Mouse (Mus musculus): Measurements from ENCODE around the gene Bap1. TPM values are rescaled to one million over a fixed set of nuclear protein-coding genes. Genes with fewer than 3 reads are reported as not detected.

Bap1 gene
- polyA plus RNA-seq, 1 experiment from 2014 or later, result 77.2 TPM

GRCm38 (mm10) chr14:31228234-31228633 lies 23.0 kb upstream of the Bap1 start:
- H3K9ac ChIP-seq (ENCODE audit: low read depth, low read length), result no peak overlapping the region
- ATAC-seq (replicated peaks; ENCODE audit: low FRiP score), result no peak
- no peak overlapping the region for H3K27ac ChIP-seq (ENCODE audit: low read depth, low read length)
- H3K9me3 ChIP-seq (ENCODE audit: control insufficient read depth, low read length), result no peaks in the 10 kb centered on the region
- no peak overlapping the region for H3K4me3 ChIP-seq (ENCODE audit: low read depth, low read length)
- 48% methylated on average over 6 of the region's 6 CpGs for WGBS
- no peaks in the 10 kb centered on the region; the same call in 1 of the 2 replicates for H3K27me3 ChIP-seq (replicated peaks; ENCODE audit: control insufficient read depth, insufficient read depth, low read length)
- DNase-seq (ENCODE audit: low spot score), result no peak
- no peak overlapping the region for H3K4me2 ChIP-seq
- peaks cover 9% of the 10 kb centered on the region; the same call in 1 of the 2 replicates for H3K4me1 ChIP-seq (replicated peaks; ENCODE audit: control insufficient read depth, insufficient read depth, low read length)
- H3K36me3 ChIP-seq (ENCODE audit: control insufficient read depth, insufficient read depth, low read length), result no peaks in the 10 kb centered on the region

DNA sequence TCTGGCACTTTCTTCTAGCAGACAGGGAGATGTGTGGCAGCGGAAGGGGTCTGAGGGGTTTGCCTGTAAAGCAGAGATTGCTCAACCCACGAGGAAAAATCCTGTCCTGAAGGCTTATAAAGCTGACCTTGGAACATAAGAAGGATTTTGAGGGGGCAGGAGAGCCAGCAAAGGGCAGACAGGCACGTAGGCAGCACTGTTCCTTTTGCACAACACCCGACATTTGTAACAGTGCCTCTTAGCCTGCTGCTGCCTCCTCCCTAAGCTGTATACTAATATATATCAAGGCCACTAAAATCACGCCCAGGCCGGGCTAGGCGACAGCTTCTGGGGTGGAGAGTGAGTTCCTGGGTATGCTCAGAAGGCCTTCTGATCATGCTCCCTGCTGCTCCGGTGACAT lies 20.8 kb upstream of the Bap1 start:
- 70% methylated on average over 8 of the region's 8 CpGs for WGBS
- DNase-seq (ENCODE audit: low spot score), result no peak

GRCm38 (mm10) chr14:31232404-31233069 lies 18.7 kb upstream of the Bap1 start:
- Histone ChIP-seq H3K9ac (ENCODE audit: low read depth, low read length) (no peak overlapping the region), H3K27ac (ENCODE audit: low read depth, low read length) (no peak overlapping the region), H3K27me3 (replicated peaks; ENCODE audit: control insufficient read depth, insufficient read depth, low read length) (no peaks in the 10 kb centered on the region; the same call in 1 of the 2 replicates), H3K4me2 (no peak overlapping the region), H3K4me3 (ENCODE audit: low read depth, low read length) (no peak overlapping the region), H3K4me1 (replicated peaks; ENCODE audit: control insufficient read depth, insufficient read depth, low read length) (peaks cover 9% of the 10 kb centered on the region; the same call in 1 of the 2 replicates), H3K9me3 (ENCODE audit: control insufficient read depth, low read length) (no peaks in the 10 kb centered on the region), H3K36me3 (ENCODE audit: control insufficient read depth, insufficient read depth, low read length) (no peaks in the 10 kb centered on the region)
- DNase-seq (ENCODE audit: low spot score) (no peak), ATAC-seq (replicated peaks; ENCODE audit: low FRiP score) (no peak)
- 74% methylated on average over 13 of the region's 13 CpGs for WGBS

More for the DNA sequence above, 20.8 kb upstream of the Bap1 start:
- H3K9ac ChIP-seq (ENCODE audit: low read depth, low read length), result no peak overlapping the region
- no peak for ATAC-seq (replicated peaks; ENCODE audit: low FRiP score)
- H3K27ac ChIP-seq (ENCODE audit: low read depth, low read length), result no peak overlapping the region
- H3K27me3 ChIP-seq (replicated peaks; ENCODE audit: control insufficient read depth, insufficient read depth, low read length), result no peaks in the 10 kb centered on the region; the same call in 1 of the 2 replicates
- H3K9me3 ChIP-seq (ENCODE audit: control insufficient read depth, low read length), result no peaks in the 10 kb centered on the region
- no peak overlapping the region for H3K4me2 ChIP-seq
- H3K4me3 ChIP-seq (ENCODE audit: low read depth, low read length), result no peak overlapping the region
- no peaks in the 10 kb centered on the region for H3K36me3 ChIP-seq (ENCODE audit: control insufficient read depth, insufficient read depth, low read length)
- peaks cover 9% of the 10 kb centered on the region; the same call in 1 of the 2 replicates for H3K4me1 ChIP-seq (replicated peaks; ENCODE audit: control insufficient read depth, insufficient read depth, low read length)

DNA sequence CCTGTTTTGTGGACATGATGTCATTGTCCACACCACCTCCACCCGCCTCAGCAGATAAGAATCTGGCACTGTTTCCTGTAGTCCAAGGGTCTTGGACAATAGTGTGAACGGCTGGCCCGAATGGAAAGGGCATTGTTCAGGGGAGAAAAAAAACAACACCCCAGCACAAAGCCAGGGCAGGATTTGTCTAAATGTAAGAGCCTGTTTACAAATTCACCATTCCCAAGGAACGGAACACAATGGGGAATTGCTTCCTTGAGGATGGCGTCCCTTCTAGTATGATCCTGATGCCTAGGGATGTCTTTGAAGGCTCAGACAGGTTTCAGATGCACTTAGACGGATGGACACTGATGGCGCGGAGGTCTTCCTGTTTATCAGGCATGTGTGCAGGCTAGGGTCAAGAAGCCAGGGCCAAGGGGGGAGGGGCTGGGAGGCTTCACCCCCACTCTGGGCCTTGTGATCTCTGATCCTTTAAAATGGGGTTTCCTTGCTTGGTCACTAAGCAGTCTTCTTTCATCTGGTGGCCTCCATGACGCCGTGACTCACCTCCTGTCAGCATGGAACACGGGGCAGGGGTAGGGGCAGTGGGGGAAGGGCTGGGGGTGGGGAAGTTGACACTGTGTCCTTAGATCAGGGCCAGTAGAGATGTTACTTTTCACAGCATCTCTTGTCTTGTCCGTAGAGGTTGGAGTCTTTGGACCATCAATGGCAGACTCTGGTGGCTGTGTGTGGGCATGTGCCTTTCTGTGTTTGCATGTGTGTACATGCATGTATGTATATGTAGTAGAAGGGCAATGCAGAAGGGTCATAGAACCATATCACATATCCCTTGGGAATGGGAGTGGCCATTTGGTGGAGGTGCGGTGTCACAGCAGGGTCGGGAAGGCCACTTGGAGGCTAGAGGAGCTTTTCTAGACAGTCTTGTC lies 17.9 kb upstream of the Bap1 start:
- Histone ChIP-seq H3K9ac (ENCODE audit: low read depth, low read length) (no peak overlapping the region), H3K4me3 (ENCODE audit: low read depth, low read length) (no peak overlapping the region), H3K27me3 (replicated peaks; ENCODE audit: control insufficient read depth, insufficient read depth, low read length) (no peaks in the 10 kb centered on the region; the same call in 1 of the 2 replicates), H3K4me2 (no peak overlapping the region), H3K36me3 (ENCODE audit: control insufficient read depth, insufficient read depth, low read length) (no peaks in the 10 kb centered on the region), H3K9me3 (ENCODE audit: control insufficient read depth, low read length) (no peaks in the 10 kb centered on the region), H3K27ac (ENCODE audit: low read depth, low read length) (no peak overlapping the region), H3K4me1 (replicated peaks; ENCODE audit: control insufficient read depth, insufficient read depth, low read length) (peaks cover 6% of the 10 kb centered on the region; the same call in 1 of the 2 replicates)
- DNase-seq (ENCODE audit: low spot score), result no peak
- 67% methylated on average over 14 of the region's 14 CpGs for WGBS
- ATAC-seq (replicated peaks; ENCODE audit: low FRiP score), result no peak

DNA sequence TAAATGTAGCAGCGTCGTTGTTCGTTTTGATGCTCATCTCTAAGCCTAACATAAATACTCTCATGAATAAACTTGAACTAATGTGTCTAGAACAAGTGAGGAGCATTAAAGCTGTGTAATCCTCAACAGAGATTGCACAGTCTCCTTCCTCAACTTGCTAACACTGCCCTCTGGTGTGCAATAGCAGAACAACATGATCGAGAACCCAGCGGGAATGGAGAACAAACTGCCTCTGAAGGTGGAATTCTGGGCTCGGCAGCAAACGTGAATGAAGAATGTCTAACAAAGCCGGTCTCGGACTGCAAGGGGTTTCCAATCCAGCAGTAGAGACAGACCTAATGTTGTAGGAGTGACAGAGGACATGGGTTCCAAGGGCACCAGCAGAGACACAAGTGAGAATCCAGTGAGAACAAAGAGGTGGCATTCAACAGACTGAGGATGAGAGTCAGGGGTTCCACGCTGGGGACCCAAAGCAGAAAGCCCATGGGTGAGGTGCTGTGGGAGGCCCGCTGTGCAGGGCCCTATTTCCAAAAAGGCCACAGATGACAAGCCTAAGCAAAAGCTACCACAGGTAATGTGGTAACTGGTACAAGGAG lies 17.2 kb upstream of the Bap1 start:
- Histone ChIP-seq H3K27me3 (replicated peaks; ENCODE audit: control insufficient read depth, insufficient read depth, low read length) (no peaks in the 10 kb centered on the region; the same call in 1 of the 2 replicates), H3K4me1 (replicated peaks; ENCODE audit: control insufficient read depth, insufficient read depth, low read length) (0 out of 2 replicates have a peak, but pooled peaks cover 3% of the 10 kb centered on the region), H3K4me2 (no peak overlapping the region), H3K27ac (ENCODE audit: low read depth, low read length) (no peak overlapping the region), H3K4me3 (ENCODE audit: low read depth, low read length) (no peak overlapping the region), H3K9ac (ENCODE audit: low read depth, low read length) (no peak overlapping the region), H3K9me3 (ENCODE audit: control insufficient read depth, low read length) (no peaks in the 10 kb centered on the region), H3K36me3 (ENCODE audit: control insufficient read depth, insufficient read depth, low read length) (no peaks in the 10 kb centered on the region)
- DNase-seq (ENCODE audit: low spot score) (no peak), ATAC-seq (replicated peaks; ENCODE audit: low FRiP score) (no peak)
- 19% methylated on average over 11 of the region's 11 CpGs for WGBS

DNA sequence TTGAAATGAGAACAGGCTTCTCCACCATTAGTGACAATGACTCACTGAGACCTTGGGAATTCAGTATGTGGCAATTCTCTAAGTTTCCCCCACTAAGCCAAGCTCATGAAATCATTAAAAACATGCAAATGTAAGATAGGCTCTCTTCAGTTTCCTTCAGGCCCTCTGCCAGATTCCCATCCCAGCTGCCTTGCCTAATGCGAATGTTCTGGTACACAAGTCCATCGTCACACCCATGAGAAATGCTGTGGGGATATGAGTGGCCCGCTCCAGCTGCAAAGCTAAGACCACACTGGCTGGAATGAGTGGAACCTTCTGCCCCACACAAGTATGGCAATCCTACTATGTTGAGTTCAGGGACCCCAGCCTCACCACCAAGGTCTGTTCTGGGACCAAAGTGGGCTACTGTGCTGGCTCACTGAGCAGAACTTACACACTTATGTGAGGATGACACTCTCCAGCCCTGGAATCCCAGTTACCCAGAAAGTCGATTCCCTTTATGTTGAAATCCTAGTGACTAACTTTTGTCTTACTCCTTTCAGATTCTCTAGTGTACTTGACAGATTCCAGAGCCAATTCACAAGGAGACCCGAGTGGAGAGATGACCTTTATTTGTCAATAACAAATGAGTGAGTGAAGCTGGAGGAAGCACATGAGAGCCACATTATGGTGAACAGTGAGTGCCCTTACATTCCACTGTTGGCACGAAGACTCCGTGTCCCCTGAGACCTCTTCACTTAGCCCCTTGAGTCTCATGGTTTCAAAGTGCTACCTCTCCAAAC lies 14.0 kb upstream of the Bap1 start:
- Histone ChIP-seq H3K4me2 (no peak overlapping the region), H3K27me3 (replicated peaks; ENCODE audit: control insufficient read depth, insufficient read depth, low read length) (no peaks in the 10 kb centered on the region), H3K9ac (ENCODE audit: low read depth, low read length) (no peak overlapping the region), H3K4me3 (ENCODE audit: low read depth, low read length) (no peak overlapping the region), H3K27ac (ENCODE audit: low read depth, low read length) (no peak overlapping the region), H3K36me3 (ENCODE audit: control insufficient read depth, insufficient read depth, low read length) (no peaks in the 10 kb centered on the region), H3K9me3 (ENCODE audit: control insufficient read depth, low read length) (no peaks in the 10 kb centered on the region), H3K4me1 (replicated peaks; ENCODE audit: control insufficient read depth, insufficient read depth, low read length) (0 out of 2 replicates have a peak, but pooled peaks cover 3% of the 10 kb centered on the region)
- ATAC-seq (replicated peaks; ENCODE audit: low FRiP score) (no peak), DNase-seq (ENCODE audit: low spot score) (no peak)
- WGBS, result 86% methylated on average over 7 of the region's 7 CpGs

DNA sequence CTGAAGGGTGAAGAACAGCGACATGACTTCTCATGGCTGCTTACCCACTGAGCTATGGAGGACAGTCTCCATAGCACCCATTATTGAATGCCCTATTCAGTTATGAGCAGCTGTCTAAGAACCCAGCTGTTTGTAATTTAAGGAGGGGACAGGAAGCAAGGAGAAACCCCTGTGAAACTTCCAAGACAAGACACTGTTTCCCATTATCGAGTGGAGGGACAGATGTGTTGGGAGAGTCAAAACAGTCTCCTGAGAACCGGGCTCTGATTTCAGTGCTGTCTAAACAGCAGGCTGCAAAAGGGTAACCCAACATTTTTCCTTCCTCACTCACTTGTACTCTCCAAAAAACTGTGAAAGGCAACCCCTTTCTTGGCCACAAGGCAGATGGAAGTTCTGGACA lies 10.7 kb upstream of the Bap1 start:
- ATAC-seq (replicated peaks; ENCODE audit: low FRiP score) (no peak), DNase-seq (ENCODE audit: low spot score) (no peak)
- H3K4me1 ChIP-seq (replicated peaks; ENCODE audit: control insufficient read depth, insufficient read depth, low read length), result no peaks in the 10 kb centered on the region
- no peak overlapping the region for H3K4me2 ChIP-seq
- no peaks in the 10 kb centered on the region for H3K27me3 ChIP-seq (replicated peaks; ENCODE audit: control insufficient read depth, insufficient read depth, low read length)
- H3K27ac ChIP-seq (ENCODE audit: low read depth, low read length), result no peak overlapping the region
- H3K4me3 ChIP-seq (ENCODE audit: low read depth, low read length), result no peak overlapping the region
- H3K9ac ChIP-seq (ENCODE audit: low read depth, low read length), result no peak overlapping the region
- WGBS, result 76% methylated on average over 3 of the region's 3 CpGs
- no peaks in the 10 kb centered on the region for H3K9me3 ChIP-seq (ENCODE audit: control insufficient read depth, low read length)
- H3K36me3 ChIP-seq (ENCODE audit: control insufficient read depth, insufficient read depth, low read length), result no peaks in the 10 kb centered on the region

- DNase-seq (ENCODE audit: low spot score), result no peak
- Histone ChIP-seq H3K9me3 (ENCODE audit: control insufficient read depth, low read length) (no peaks in the 10 kb centered on the region), H3K4me3 (ENCODE audit: low read depth, low read length) (no peak overlapping the region), H3K4me2 (no peak overlapping the region), H3K4me1 (replicated peaks; ENCODE audit: control insufficient read depth, insufficient read depth, low read length) (0 out of 2 replicates have a peak, but pooled peaks cover 3% of the 10 kb centered on the region), H3K27me3 (replicated peaks; ENCODE audit: control insufficient read depth, insufficient read depth, low read length) (no peaks in the 10 kb centered on the region), H3K9ac (ENCODE audit: low read depth, low read length) (no peak overlapping the region), H3K36me3 (ENCODE audit: control insufficient read depth, insufficient read depth, low read length) (no peaks in the 10 kb centered on the region), H3K27ac (ENCODE audit: low read depth, low read length) (no peak overlapping the region)
- WGBS, result 41% methylated on average over 1 of the region's 1 CpGs
- no peak for ATAC-seq (replicated peaks; ENCODE audit: low FRiP score)
Measured at GRCm38 (mm10) chr14:31244777-31245176, 6.5 kb upstream of the Bap1 start.
